Mouse (Mus musculus) heart, postnatal 10 days (tissue): ENCODE data around the gene Trim46. TPM values are rescaled to one million over a fixed set of nuclear protein-coding genes. Genes with fewer than 3 reads are reported as not detected.
A peak's percentile ranks its signal among the peaks of the same experiment; 100 is the strongest.

Experiments used
- DNase-seq, 2 experiments: peaks; one replicate each; pipeline ENCODE4 v3.0.0; 2021
- intact Hi-C: fragments of 180-260 bp; cut with DNase I; formaldehyde crosslinking; loops from one replicate; pipeline ENCODE4 v1.15.1; 2025
- total RNA-seq, 2 experiments: library from RNA; stranded (reverse); gene quantifications; 2 replicates each; pipeline ENCODE4 v1.2.3; 2021

Gene Trim46
- total RNA-seq, 2 experiments from 2014 or later, result 0.77 to 1.1 TPM

DNA sequence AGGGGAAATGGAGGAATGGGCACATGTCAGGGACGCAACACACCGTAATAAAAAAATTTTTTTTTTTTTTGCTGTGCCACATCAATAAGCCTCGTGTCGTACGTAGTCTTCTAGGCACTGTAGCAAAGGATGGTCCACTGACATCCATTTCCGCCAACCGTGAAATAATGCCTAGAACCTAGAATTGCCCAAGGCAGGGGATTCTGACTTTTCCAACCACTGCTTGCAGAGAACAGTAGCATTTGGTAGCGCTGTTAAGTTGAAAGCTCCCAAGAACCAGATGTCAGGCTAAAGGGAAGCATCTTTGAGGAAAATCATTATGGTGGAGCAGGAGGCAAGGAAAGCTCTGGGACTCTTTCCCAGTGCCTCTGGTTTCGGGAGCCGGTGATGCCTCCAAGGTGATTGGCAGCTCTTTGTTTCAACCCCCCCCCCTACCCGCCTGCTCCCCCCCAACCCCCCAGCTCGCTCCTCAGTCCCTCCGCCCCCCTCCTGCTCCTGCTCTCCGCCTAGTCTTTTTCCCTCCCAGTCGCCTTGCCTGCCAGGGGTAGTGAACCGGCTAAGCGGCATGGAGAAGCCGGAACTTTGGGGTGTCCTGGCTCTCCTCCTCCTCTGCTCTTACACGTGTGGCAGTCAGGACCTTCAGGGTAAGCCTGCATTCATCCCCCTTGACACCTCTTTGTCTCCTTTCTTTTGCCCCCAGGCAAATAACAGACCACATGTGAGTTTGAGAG lies 31.3 kb downstream of the Trim46 start, which contains the start of gene Thbs3:
Gene Thbs3 (plus strand): TSS at position 500 of the 731 bp plus-strand sequence.
- peak; percentile 46 to 59 for DNase-seq
- intact Hi-C loops, result no loop called here

DNA sequence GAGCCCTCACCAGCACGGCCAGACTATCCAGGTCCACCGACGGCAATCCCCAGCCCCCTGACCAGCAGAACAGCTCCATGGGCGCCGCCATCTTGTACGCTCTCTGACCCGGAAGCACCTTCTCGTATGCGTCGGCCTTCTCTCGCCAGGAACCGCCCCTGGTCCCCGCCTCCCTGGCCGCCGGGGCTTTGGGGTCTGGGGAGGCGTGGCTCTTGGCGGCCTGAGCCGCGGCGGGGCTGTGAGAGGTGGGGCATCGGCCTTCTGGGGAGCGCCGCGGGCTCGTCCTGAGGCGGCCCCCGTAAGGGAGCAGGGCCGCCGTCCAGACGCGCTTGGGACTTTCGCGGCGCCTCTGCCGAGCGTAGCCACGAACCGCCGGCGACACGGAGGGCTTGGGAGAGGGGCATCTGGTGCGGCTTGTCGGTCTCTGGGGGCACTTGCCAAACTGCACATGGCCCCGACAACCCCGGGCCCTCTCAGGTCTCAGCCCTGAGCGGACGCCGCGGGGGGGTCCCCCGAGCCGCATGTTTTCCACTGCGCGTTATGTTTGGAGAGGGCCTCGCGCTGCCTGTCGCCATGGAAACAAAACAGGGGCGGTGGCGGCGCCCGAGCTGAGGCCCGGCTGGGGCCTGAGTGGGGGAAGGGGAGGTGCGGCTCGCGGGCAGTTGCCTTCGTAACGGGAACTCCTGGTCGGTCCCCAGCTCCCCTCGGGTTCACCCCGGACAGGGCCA lies 32.1 kb downstream of the Trim46 start:
- intact Hi-C loops, result no loop called here
- DNase-seq, result peak; percentile 95 to 97

DNA sequence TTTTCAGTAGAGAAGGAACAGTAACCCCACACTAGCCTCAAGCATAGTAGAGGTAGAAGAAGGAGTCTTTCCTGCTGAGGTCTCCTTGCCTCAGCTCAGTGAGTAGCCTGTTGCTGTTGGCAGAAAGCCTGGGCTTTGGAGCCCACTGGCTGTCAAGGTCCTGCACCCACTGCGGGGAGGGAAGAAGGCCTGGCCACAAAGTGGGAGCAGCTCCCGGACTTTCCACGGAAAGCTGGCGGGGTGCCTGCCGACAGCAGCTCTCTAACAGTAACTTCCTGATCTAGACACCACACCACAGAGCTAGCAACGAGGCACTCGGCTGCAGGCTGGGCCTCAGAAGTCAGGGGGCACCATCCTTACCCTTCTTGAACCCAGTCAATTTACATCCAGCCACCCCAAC lies 35.4 kb downstream of the Trim46 start:
- no peak for DNase-seq
- intact Hi-C loops, result no loop called here

DNA sequence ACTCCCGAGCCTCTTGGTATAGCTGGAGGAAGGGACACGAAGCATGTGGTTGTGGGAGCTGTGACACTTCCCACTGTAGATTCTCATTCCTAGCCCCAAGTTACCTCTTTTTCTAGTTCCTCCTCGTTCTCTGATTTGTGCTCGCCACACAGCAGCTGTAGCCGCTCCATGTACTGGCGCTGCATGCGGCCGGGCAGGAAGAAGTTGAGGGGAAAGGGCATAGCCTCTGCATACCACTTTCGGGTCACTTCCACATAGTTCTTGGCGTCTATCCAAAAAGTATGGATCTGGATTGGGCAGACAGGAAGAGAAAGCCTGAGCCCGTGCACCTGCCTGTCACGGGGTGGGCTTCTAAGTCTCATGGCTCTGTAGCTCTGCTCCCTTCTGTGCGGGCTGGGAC lies 35.9 kb downstream of the Trim46 start:
- no peak for DNase-seq
- intact Hi-C loops, result no loop called here

DNA sequence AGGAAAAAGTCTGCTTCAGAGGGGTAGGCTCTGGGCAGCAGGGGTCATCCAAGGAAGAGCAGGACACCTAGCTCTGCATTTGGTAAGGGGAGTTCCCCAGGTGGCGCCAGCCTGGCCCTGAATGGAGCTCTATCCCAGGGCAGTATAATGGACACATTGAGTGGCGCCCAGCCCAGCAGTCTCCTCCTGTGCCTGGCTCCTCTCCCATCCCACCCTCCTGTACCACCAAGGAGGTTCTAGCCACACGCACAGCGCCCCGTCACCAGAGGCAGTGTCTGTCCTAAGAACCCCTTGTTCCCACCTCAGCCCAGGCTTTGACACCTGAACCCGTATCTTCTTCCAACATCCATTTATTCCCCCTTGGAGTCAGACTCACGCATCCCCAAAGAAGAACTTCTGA lies 36.4 kb downstream of the Trim46 start:
- intact Hi-C loops, result no loop called here
- no peak for DNase-seq

DNA sequence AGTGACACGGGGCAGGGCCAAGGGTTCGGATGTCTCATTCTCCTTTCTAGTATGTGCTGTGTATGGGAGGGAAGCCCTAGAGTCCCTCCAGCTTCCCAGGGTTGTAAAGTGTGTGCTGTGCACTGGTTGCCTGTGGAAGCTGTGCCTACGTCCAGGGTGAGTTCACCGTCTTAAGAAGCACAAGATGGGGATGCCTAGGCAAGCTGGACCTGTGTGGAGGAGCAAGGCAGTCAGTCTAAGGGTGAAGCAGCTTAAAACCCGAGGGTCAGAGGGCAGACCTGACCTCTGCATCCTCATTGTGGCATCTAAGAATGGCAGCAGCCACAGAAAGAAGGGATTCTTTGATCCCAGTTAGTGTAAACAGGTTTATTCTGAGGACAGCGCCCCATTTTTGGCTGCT lies 37.4 kb downstream of the Trim46 start:
- DNase-seq, result no peak
- intact Hi-C loops, result no loop called here

DNA sequence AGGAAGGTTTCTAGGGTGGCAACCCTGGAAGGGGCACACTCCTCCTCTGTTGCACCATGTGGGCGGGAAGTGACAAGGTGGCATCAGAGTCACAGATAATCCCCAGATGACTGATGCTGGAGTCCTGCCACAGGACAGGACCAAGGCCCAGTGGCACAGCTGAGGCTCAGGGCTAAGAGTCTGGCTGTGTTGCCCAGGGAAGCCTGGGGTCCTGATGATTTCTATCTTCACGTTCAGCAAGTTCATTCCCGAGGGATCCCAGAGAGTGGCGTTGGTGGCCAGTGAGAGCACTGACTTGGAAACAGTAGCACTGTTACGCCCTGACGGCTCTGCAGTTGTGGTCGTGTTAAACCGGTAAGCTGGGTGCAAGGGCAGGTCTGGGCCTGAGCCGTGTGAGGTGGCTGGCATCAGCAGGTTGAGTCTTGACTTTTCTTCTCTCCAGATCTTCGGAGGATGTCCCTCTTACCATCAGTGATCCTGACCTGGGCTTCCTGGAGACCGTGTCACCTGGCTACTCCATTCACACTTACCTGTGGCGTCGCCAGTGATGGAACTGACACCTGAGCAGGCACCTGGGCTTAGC lies 37.9 kb downstream of the Trim46 start:
- DNase-seq, result no peak
- intact Hi-C loops, result no loop called here

DNA sequence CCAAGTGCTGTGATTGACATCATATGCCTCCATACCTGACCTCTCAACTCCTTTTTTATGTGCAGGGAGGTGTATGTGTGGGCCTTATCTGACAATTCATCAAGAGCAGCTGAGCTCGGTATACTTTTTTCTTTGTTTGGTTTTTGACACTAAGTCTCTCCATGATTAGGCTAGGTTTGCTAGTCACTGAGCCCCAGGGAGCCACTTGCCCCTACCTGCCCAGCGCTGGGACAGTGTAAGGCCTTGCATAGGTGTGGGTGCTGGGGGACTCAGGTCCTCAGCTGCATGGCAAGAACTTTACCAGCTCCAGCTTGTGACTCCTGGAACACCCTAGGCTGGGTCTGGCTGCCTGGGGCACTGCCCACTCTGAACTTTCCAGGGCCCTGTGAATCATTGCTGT lies 39.4 kb downstream of the Trim46 start:
- DNase-seq, result no peak
- intact Hi-C loops, result no loop called here

DNA sequence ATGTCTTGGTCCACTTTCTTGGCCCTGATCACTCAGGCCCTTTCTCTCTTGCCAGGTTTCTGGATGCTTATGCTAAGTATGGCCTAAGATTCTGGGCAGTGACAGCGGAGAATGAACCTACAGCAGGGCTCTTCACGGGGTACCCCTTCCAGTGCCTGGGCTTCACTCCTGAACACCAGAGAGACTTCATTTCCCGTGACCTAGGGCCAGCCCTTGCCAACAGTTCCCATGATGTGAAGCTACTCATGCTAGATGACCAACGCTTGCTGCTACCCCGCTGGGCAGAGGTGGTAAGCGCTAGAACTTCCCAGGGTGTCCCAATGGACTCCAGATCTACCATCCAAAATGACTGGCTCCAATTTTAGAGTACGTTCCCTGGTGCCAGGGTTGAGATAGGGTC lies 40.0 kb downstream of the Trim46 start:
- no peak for DNase-seq
- intact Hi-C loops, result no loop called here

DNA sequence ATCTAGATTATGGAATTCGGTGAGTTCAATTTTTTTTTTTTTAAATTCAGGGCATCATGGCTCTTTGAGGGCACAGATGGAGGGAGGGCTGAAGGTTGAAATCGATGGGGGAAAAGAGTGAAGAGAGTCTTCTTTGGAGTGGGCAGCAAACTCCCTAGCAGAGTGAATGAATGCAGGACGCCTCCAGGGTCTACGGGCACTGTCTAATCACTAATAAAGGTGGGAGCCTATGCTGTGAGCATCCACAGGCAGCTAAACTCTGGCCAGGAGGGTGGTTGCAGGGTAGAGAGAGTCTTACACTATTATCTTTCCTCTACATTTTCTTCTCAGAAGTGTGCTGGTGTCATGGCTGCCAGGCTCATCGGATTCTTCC lies 43.0 kb downstream of the Trim46 start:
- DNase-seq, result no peak
- intact Hi-C loops, result no loop called here

DNA sequence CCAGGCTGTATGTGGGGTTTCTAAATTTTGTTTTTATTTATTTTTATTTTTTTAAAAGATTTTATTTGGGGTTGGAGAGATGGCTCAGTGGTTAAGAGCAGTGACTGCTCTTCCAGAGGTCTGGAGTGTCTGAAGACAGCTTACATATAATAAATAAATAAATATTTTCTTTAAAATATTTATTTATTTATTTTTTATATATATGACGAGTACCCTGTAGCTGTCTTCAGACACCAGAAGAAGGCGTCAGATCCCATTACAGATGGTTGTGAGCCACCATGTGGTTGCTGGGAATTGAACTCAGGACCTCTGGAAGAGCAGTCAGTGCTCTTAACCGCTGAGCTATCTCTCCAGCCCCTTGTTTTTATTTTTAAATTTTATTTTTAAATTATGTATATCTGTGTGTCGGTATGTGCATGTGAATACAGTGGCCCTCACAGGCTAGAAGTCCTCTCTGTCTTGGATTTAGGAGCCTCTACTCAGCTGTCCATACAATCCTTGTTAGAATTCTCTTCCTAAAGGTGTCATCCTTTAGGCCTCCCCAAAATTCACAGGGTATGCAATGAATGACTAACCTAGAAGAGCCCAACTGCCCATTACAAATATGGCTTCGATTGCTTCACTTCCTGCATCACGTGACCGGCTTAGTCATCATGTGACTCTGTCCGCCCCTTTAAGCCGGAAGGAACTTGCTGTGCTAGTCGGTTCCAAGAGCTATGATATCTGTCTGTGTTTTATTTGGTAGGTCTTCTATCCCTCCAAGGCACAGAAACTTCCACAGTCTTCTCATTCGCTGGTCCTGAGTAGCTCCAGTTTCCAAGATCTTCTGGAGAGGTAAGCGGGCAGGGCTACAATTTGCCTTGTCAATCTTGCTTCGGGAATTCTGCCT lies 43.6 kb downstream of the Trim46 start, which contains the start of gene Gba:
Gene Gba (plus strand): TSS at position 676 of the 889 bp plus-strand sequence.
- intact Hi-C loops, result no loop called here
- DNase-seq, result peak; percentile 88 to 92

DNA sequence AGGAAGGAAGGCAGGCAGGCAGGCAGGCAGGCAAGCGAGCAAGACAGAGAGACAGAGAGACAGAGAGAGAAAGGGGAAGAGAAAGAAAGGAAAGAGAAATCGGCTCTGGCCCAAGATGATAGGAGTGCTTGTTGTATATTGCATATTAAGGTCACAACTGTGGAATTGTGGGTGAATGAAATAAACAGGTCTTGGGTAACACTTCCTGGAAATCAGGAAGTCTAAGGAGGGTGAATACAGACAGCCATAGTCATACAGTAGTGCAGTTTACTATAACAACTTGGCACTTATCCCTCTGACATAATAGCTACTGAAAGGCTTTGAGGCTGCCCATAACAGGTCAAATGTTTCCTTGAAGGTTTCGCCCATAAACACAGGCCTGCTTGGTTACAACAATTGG lies 46.3 kb downstream of the Trim46 start:
- no peak for DNase-seq
- intact Hi-C loops, result no loop called here

DNA sequence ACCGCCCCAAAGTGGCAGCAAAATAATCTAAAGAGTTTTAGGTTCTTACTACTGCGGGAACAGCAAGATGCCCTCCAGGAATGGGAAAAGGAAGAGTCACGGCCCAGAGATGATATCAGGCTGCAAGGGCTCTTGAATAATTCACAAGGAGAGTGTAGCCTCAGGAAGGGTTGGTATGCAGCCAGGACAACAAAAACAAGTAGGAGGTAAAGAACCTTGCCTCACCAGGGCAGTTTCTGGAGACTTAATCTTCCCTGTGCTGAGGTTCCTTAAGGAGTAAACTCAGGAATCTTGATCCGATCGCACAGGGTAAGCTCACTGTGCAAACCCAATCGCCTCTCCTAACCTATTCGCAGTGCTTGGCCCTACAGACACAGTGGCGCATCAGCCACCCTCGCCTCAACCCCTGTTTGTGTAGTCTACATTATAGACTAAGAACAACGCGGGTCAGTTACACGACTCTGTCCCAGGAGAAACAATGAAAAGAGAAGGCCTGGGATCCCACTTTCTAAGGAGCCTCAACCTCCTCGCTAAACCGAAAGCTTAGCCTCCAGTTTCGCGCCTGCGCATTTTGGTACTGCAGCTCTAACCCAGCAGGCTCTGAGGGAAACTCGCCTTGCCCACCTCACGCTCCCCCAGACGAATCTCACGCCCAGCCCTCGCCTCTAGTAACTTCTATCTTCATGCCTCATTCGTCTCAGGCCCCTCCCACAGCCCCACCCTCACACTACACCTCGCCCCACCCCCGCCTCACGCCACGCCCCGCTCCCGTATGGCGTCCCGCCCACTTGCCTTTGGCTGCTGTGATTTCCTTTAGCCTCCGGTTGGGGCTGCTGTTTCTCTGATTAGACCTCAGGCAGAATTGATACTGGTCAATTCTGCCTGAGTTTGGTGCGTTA lies 49.9 kb downstream of the Trim46 start:
- intact Hi-C loops, result loop anchor here (1.0 kb wide), 1 partner anchor 20 kb away; no protein-coding TSS in a partner anchor

DNA sequence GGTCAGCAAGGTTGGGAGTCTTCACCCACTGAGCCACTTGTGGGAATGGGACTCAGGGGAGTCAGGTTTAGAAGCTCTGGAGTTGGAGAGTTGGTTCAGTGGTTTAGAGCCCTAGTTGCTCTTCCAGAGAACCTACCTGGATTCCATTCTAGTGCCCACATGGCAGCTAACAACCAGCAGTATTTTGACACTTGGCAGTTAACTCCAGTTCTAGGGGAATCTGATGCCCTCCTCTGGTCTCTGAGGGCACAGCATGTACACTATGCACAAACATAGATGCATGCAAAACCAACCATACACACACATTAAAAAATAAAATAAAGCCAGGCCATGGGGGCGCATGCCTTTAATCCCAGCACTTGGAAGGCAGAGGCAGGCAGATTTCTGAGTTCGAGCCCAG lies 52.3 kb downstream of the Trim46 start:
- peak in 1 of 2 experiments; percentile 26 for DNase-seq
- intact Hi-C loops, result no loop called here

More for the DNA sequence above, 49.9 kb downstream of the Trim46 start:
- DNase-seq, result peak; percentile 89 to 90

DNA sequence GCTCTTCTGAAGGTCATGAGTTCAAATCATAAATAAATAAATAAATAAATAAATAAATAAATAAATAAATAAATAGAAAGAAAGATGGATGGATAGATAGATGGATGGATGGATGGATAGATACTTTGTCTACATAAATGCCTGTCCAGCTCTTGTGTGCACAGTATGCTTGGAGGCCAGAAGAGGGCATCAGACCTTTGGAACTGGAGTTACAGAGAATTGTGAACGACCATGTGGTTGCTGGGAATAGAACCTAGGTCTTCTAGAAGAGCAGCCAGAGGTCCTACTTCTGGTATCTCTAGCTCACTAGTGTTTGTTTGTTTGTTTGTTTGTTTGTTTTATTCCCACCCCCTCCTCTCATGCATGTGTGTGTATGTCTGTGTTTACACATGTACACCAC lies 52.8 kb downstream of the Trim46 start:
- no peak for DNase-seq
- intact Hi-C loops, result no loop called here

DNA sequence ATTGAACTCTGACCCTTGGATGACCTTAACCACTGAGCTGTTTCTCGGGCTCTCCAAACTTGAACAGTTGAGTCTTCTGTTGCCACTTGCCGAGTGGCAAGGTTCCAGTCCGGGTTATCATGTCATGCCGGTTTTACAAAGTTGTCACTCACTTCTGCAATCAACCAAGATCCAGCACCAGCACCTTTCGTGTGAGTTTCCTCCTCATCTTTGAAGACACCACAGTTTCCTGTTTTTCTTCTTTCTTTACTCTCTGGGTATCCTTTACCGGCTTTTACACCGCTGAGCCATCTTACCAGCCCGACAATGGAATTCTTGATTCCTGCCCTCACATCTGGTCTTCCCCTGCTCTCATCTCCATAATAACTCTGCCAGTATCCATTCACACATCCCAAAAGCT lies 55.7 kb downstream of the Trim46 start:
- DNase-seq, result no peak
- intact Hi-C loops, result no loop called here

DNA sequence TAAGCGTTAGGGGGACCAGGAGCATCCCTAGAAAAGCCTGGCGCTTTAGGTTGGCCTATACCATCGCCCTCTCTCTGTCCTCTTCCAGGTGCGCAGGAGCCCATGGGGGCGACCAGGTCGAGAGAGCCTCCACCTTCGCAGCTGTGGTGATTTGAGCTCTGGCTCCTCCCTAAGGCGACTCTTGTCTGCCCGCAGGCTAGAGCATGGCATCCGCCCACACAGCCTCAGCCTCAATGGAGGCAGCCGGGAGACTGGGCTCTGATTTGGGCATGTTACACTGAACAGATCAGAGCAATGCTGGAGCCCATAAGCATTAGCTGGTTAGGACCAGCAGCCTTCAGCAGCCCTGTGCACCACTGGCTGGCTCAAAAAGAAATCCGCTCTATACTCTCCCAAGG lies 57.6 kb downstream of the Trim46 start:
- intact Hi-C loops, result no loop called here
- DNase-seq, result no peak

DNA sequence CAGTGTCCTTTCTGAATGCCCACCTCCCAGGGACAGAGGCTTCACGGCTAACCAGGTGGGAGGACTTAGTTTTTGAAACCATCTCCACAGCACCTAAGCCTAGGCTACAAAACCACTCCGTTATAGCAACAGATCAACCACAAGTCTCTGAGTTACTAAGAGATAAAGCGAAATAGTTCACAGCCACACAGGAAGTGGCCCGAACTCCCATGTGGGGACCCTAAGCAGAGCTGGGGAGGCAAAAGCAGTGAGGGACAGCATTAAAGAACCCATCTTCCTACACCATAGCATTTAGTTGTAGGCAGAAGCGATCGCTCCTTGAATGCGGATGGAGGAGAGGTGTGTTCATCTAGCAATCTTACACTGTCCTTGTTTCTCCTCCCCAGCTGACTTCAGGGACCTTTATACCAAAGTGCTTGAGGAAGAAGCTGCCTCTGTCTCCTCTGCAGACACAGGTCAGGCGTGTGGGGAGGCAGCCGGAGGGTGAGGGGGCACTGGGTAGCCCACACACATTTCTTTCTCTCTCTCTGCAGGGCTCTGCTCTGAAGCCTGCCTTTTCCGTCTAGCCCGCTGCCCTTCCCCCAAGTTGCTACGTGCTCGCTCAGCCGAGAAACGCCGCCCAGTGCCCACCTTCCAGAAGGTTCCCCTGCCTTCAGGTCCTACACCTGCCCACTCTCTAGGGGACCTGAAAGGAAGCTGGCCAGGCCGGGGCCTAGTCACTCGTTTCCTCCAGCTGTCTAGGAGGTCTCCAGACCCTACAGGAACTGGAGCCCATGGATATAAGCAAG lies 58.2 kb downstream of the Trim46 start:
- intact Hi-C loops, result no loop called here
- DNase-seq, result no peak

DNA sequence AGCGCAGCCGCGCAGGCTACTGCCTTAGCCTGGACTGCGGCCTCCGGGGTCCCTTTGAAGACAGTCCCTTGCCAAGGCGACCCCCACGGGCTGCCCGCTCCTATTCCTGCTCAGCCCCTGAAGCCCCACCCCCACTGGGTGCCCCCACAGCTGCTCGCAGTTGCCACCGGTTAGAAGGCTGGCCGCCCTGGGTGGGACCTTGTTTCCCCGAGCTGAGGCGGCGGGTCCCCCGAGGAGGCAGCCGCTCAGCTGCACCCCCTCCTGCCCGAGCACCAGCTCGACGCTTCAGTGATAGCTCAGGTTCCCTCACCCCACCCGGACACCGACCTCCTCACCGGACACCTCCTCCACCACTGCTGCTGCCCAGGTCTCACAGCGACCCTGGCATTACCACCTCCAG lies 58.9 kb downstream of the Trim46 start:
- no peak for DNase-seq
- intact Hi-C loops, result no loop called here
